Mouse (Mus musculus) right cerebral cortex, postnatal 10 days (tissue): ENCODE data around the gene Olfr1353.
"Not testable (repeated sequence)": the region's sequence is repeated elsewhere in the genome, so short reads cannot be mapped to it uniquely, and the experiment has no call there.

Source experiments
- DNase-seq, 2 experiments: peaks; one replicate each; pipeline ENCODE4 v3.0.0; 2021; ENCODE audit warnings: low spot score in 2 of 2

Gene Olfr1353

GRCm38 (mm10) chr10:78963009-78963408, at the start of gene Olfr1353:
Gene Olfr1353 (plus strand): TSS chr10:78963309.
- DNase-seq: not testable (repeated sequence)

- not testable (repeated sequence) for DNase-seq
Observed at GRCm38 (mm10) chr10:78950336-78950735, 12.8 kb upstream of the Olfr1353 start, which contains the start of gene Olfr8. Gene Olfr8 (plus strand): TSS chr10:78950636.

GRCm38 (mm10) chr10:78980750-78981149, 17.6 kb downstream of the Olfr1353 start, which contains the start of gene Olfr1352:
Gene Olfr1352 (plus strand): TSS chr10:78981050.
- no peak for DNase-seq

GRCm38 (mm10) chr10:79012172-79012571, 49.1 kb downstream of the Olfr1353 start, which contains the start of gene Olfr1351:
Gene Olfr1351 (plus strand): TSS chr10:79012472.
- no peak for DNase-seq
